Mouse (Mus musculus): ENCODE results near the gene Ppm1k. TPM values are rescaled to one million over a fixed set of nuclear protein-coding genes. Genes with fewer than 3 reads are reported as not detected.

Gene Ppm1k
- polyA plus RNA-seq, 1 experiment from 2014 or later, result 6.6 TPM

Other genes starting within 250 kb of the Ppm1k start
- gene Vmn1r16, start 206.0 kb downstream of the Ppm1k start, polyA plus RNA-seq (2015; fragmentation: Nextera tagmentation; extraction: Ambion mirVana), result not detected in 2 replicates
- not detected in 2 replicates for gene Vmn1r17, start 171.7 kb downstream of the Ppm1k start, polyA plus RNA-seq (2015; fragmentation: Nextera tagmentation; extraction: Ambion mirVana)
- gene Vmn1r18, start 139.7 kb downstream of the Ppm1k start, polyA plus RNA-seq (2015; fragmentation: Nextera tagmentation; extraction: Ambion mirVana), result not detected in 2 replicates
- not detected in 2 replicates for gene Vmn1r19, start 131.7 kb downstream of the Ppm1k start, polyA plus RNA-seq (2015; fragmentation: Nextera tagmentation; extraction: Ambion mirVana)
- not detected in 2 replicates for gene Vmn1r20, start 106.5 kb downstream of the Ppm1k start, polyA plus RNA-seq (2015; fragmentation: Nextera tagmentation; extraction: Ambion mirVana)
- 0.96 and 1.4 TPM in 2 replicates for gene Herc6, start 45.5 kb upstream of the Ppm1k start, polyA plus RNA-seq (2015; fragmentation: Nextera tagmentation; extraction: Ambion mirVana)
- 18.0 and 18.5 TPM in 2 replicates for gene Pyurf, start 156.6 kb upstream of the Ppm1k start, polyA plus RNA-seq (2015; fragmentation: Nextera tagmentation; extraction: Ambion mirVana)
- gene Lancl2, start 167.1 kb upstream of the Ppm1k start, polyA plus RNA-seq (2015; fragmentation: Nextera tagmentation; extraction: Ambion mirVana), result 65.9 and 70.3 TPM in 2 replicates